Mouse (Mus musculus): ENCODE measurements around the gene Tnfrsf13c. TPM values are rescaled to one million over a fixed set of nuclear protein-coding genes. Genes with fewer than 3 reads are reported as not detected.
A peak's percentile ranks its signal among the peaks of the same experiment; 100 is the strongest.
"Not testable (repeated sequence)": the region's sequence is repeated elsewhere in the genome, so short reads cannot be mapped to it uniquely, and the experiment has no call there.

The Tnfrsf13c gene
- polyA plus RNA-seq, 1 experiment from 2014 or later: not detected

- Histone ChIP-seq H3K27ac (no peak overlapping the region), H3K4me3 (replicated peaks) (no peak overlapping the region), H3K36me3 (no peaks in the 10 kb centered on the region), H3K4me2 (replicated peaks) (no peak overlapping the region), H3K27me3 (no peaks in the 10 kb centered on the region), H3K9ac (replicated peaks) (no peak overlapping the region), H3K4me1 (replicated peaks) (peaks cover 8% of the 10 kb centered on the region), H3K9me3 (no peaks in the 10 kb centered on the region)
- WGBS: 82% methylated on average over 3 of the region's 3 CpGs
- ATAC-seq: no peak
Measured at GRCm38 (mm10) chr15:82247131-82247776, 23.1 kb upstream of the Tnfrsf13c start.

GRCm38 (mm10) chr15:82244805-82245161 lies 20.6 kb upstream of the Tnfrsf13c start:
- Histone ChIP-seq H3K9ac (replicated peaks) (peak overlapping the region; percentile 65), H3K27ac (peak overlapping the region; percentile 77), H3K4me2 (replicated peaks) (peak overlapping the region; percentile 81), H3K4me3 (replicated peaks) (peak overlapping the region; percentile 75)
- H3K9me3 ChIP-seq; H3K36me3 ChIP-seq; H3K4me1 ChIP-seq (replicated peaks); H3K27me3 ChIP-seq: not testable (repeated sequence)
- peak; percentile 65 for ATAC-seq
- WGBS: 27% methylated on average over 9 of the region's 9 CpGs

GRCm38 (mm10) chr15:82244115-82244804 lies 20.1 kb upstream of the Tnfrsf13c start, which contains the start of gene Cenpm:
Cenpm (minus strand) TSS chr15:82244748.
- H3K36me3 ChIP-seq: no peaks in the 10 kb centered on the region
- peak within 1 kb of the TSS; percentile 70 for H3K9ac ChIP-seq (replicated peaks)
- ATAC-seq: peak; percentile 97
- H3K4me1 ChIP-seq (replicated peaks): peaks cover 8% of the 10 kb centered on the region
- WGBS: under 1% methylated on average over 61 of the region's 65 CpGs
- H3K4me2 ChIP-seq (replicated peaks): peak within 1 kb of the TSS; percentile 81
- peak within 1 kb of the TSS; percentile 75 for H3K4me3 ChIP-seq (replicated peaks)
- no peaks in the 10 kb centered on the region for H3K27me3 ChIP-seq
- no peaks in the 10 kb centered on the region for H3K9me3 ChIP-seq
- peak within 1 kb of the TSS; percentile 77 for H3K27ac ChIP-seq

- Histone ChIP-seq H3K4me2 (replicated peaks) (peak overlapping the region; percentile 81), H3K4me1 (replicated peaks) (peaks cover 8% of the 10 kb centered on the region), H3K4me3 (replicated peaks) (peak overlapping the region; percentile 75), H3K27ac (no peak overlapping the region; the same call in 1 of the 2 replicates), H3K27me3 (no peaks in the 10 kb centered on the region), H3K9me3 (no peaks in the 10 kb centered on the region), H3K9ac (replicated peaks) (peak overlapping the region; percentile 70), H3K36me3 (no peaks in the 10 kb centered on the region)
- WGBS: 10% methylated on average over 12 of the region's 12 CpGs
- no peak for ATAC-seq
Measured at GRCm38 (mm10) chr15:82243742-82244114, 19.6 kb upstream of the Tnfrsf13c start.

- H3K4me2 ChIP-seq (replicated peaks): peak overlapping the region; percentile 81
- H3K4me3 ChIP-seq (replicated peaks): peak overlapping the region; percentile 75
- peak overlapping the region; percentile 70; the same call in 1 of the 2 replicates for H3K9ac ChIP-seq (replicated peaks)
- H3K4me1 ChIP-seq (replicated peaks): peaks cover 8% of the 10 kb centered on the region
- H3K9me3 ChIP-seq: no peaks in the 10 kb centered on the region
- H3K27me3 ChIP-seq: no peaks in the 10 kb centered on the region
- H3K36me3 ChIP-seq: peaks cover 1% of the 10 kb centered on the region; the same call in 1 of the 2 replicates
- H3K27ac ChIP-seq: no peak overlapping the region
- WGBS: 79% methylated on average over 3 of the region's 3 CpGs
- ATAC-seq: no peak
Measured at GRCm38 (mm10) chr15:82243311-82243710, 19.1 kb upstream of the Tnfrsf13c start.

- no peaks in the 10 kb centered on the region for H3K4me1 ChIP-seq (replicated peaks)
- H3K36me3 ChIP-seq: peaks cover 3% of the 10 kb centered on the region
- WGBS: 18% methylated on average over 5 of the region's 5 CpGs
- no peak overlapping the region for H3K4me2 ChIP-seq (replicated peaks)
- H3K27me3 ChIP-seq: no peaks in the 10 kb centered on the region
- peak; percentile 90 for ATAC-seq
- no peaks in the 10 kb centered on the region for H3K9me3 ChIP-seq
- H3K4me3 ChIP-seq (replicated peaks): no peak overlapping the region
- H3K9ac ChIP-seq (replicated peaks): no peak overlapping the region
- H3K27ac ChIP-seq: no peak overlapping the region
Measured at GRCm38 (mm10) chr15:82236565-82236964, 12.4 kb upstream of the Tnfrsf13c start.

- no peak for ATAC-seq
- WGBS: 71% methylated on average over 10 of the region's 10 CpGs
Measured at GRCm38 (mm10) chr15:82235661-82236060, 11.5 kb upstream of the Tnfrsf13c start.

GRCm38 (mm10) chr15:82232651-82233050 lies 8.5 kb upstream of the Tnfrsf13c start:
- Histone ChIP-seq H3K9ac (replicated peaks) (no peak overlapping the region), H3K27me3 (no peaks in the 10 kb centered on the region), H3K27ac (no peak overlapping the region), H3K4me1 (replicated peaks) (no peaks in the 10 kb centered on the region), H3K4me2 (replicated peaks) (no peak overlapping the region), H3K36me3 (no peaks in the 10 kb centered on the region; the same call in 1 of the 2 replicates), H3K9me3 (no peaks in the 10 kb centered on the region), H3K4me3 (replicated peaks) (no peak overlapping the region)
- ATAC-seq: no peak
- 77% methylated on average over 4 of the region's 4 CpGs for WGBS

More at GRCm38 (mm10) chr15:82235661-82236060, 11.5 kb upstream of the Tnfrsf13c start:
- H3K36me3 ChIP-seq: peaks cover 3% of the 10 kb centered on the region
- no peak overlapping the region for H3K4me3 ChIP-seq (replicated peaks)
- H3K9me3 ChIP-seq: no peaks in the 10 kb centered on the region
- H3K4me2 ChIP-seq (replicated peaks): no peak overlapping the region
- H3K27ac ChIP-seq: no peak overlapping the region
- no peaks in the 10 kb centered on the region for H3K27me3 ChIP-seq
- H3K9ac ChIP-seq (replicated peaks): no peak overlapping the region
- H3K4me1 ChIP-seq (replicated peaks): no peaks in the 10 kb centered on the region

GRCm38 (mm10) chr15:82231591-82232378 lies 7.6 kb upstream of the Tnfrsf13c start:
- Histone ChIP-seq H3K9me3 (no peaks in the 10 kb centered on the region), H3K4me3 (replicated peaks) (no peak overlapping the region), H3K36me3 (no peaks in the 10 kb centered on the region; the same call in 1 of the 2 replicates), H3K27ac (no peak overlapping the region), H3K9ac (replicated peaks) (0 out of 2 replicates have a peak overlapping the region, but pooled peaks have one; percentile 33), H3K27me3 (no peaks in the 10 kb centered on the region), H3K4me1 (replicated peaks) (no peaks in the 10 kb centered on the region), H3K4me2 (replicated peaks) (no peak overlapping the region)
- ATAC-seq: no peak
- 69% methylated on average over 11 of the region's 11 CpGs for WGBS

GRCm38 (mm10) chr15:82231100-82231499 lies 6.9 kb upstream of the Tnfrsf13c start:
- Histone ChIP-seq H3K27ac (no peak overlapping the region), H3K36me3 (no peaks in the 10 kb centered on the region; the same call in 1 of the 2 replicates), H3K27me3 (no peaks in the 10 kb centered on the region), H3K4me1 (replicated peaks) (no peaks in the 10 kb centered on the region), H3K9ac (replicated peaks) (no peak overlapping the region), H3K4me2 (replicated peaks) (no peak overlapping the region), H3K9me3 (no peaks in the 10 kb centered on the region), H3K4me3 (replicated peaks) (no peak overlapping the region)
- 77% methylated on average over 4 of the region's 4 CpGs for WGBS
- ATAC-seq: 0 out of 2 replicates have a peak, but pooled peaks have one; percentile 24

GRCm38 (mm10) chr15:82230098-82230611 lies 6.0 kb upstream of the Tnfrsf13c start:
- H3K4me2 ChIP-seq (replicated peaks): no peak overlapping the region
- H3K27me3 ChIP-seq: peaks cover 5% of the 10 kb centered on the region
- no peaks in the 10 kb centered on the region for H3K9me3 ChIP-seq
- H3K4me1 ChIP-seq (replicated peaks): no peaks in the 10 kb centered on the region
- H3K4me3 ChIP-seq (replicated peaks): no peak overlapping the region
- H3K27ac ChIP-seq: no peak overlapping the region
- WGBS: 66% methylated on average over 6 of the region's 6 CpGs
- no peak overlapping the region for H3K9ac ChIP-seq (replicated peaks)
- H3K36me3 ChIP-seq: no peaks in the 10 kb centered on the region; the same call in 1 of the 2 replicates
- no peak for ATAC-seq
